Comparison of ENCODE assay signal across 14 mouse cellular contexts in genomic region chr6:71678891-71679290, GRCm38 (mm10). TPM values are rescaled to one million over a fixed set of nuclear protein-coding genes. Genes with fewer than 3 reads are reported as not detected.
A peak's percentile ranks its signal among the peaks of the same experiment; 100 is the strongest.
DNase-seq lines count a peak whose midpoint lies in the region; ATAC-seq and TF ChIP-seq lines count a peak whose summit lies in the region.
"Had no signal": no experiment of that assay in that cellular context is flagged by ENCODE, and none has a peak within 500 bp of the region (broad histone marks: within the 10 kb centered on the region; RNA-seq: fewer than 3 reads in every experiment).

No protein-coding gene starts in this region.

- peak; percentile 50 for TF ChIP-seq CTCF in kidney, postnatal 0 days (IDR thresholded peaks at IDR 0.05; ENCODE audit: low read depth)

- no peak overlapping the region for H3K27ac ChIP-seq in kidney, postnatal 0 days
- H3K27ac ChIP-seq in forebrain, embryonic 14.5 days (ENCODE audit: low read depth, low read length), result no peak overlapping the region
- H3K27ac ChIP-seq in forebrain, embryonic 15.5 days (replicated peaks), result no peak overlapping the region
- H3K27ac ChIP-seq: embryonic facial prominence, embryonic 15.5 days; limb, embryonic 12.5 days had no signal

- ATAC-seq in kidney, postnatal 0 days (replicated peaks; ENCODE audit: low FRiP score, low read depth), result no peak
- ATAC-seq in forebrain, embryonic 14.5 days, result no peak
- ATAC-seq in forebrain, embryonic 15.5 days (replicated peaks), result no peak
- ATAC-seq: activated CD4-positive, CD25-positive, alpha-beta regulatory T cell, adult 4 months; hindbrain, embryonic 16.5 days had no signal

- H3K4me3 ChIP-seq in kidney, postnatal 0 days (replicated peaks; ENCODE audit: low read depth, low read length), result no peak overlapping the region
- H3K4me3 ChIP-seq in forebrain, embryonic 14.5 days (ENCODE audit: low read depth, low read length), result no peak overlapping the region
- no peak overlapping the region for H3K4me3 ChIP-seq in forebrain, embryonic 15.5 days
- H3K4me3 ChIP-seq: embryonic facial prominence, embryonic 15.5 days; limb, embryonic 12.5 days had no signal

- H3K4me1 ChIP-seq in kidney, postnatal 0 days (replicated peaks; ENCODE audit: insufficient read depth, low read length), result no peaks in the 10 kb centered on the region
- H3K4me1 ChIP-seq in forebrain, embryonic 14.5 days (ENCODE audit: control insufficient read depth, insufficient read depth, low read length), result no peaks in the 10 kb centered on the region
- H3K4me1 ChIP-seq in forebrain, embryonic 15.5 days, result no peaks in the 10 kb centered on the region
- H3K4me1 ChIP-seq: embryonic facial prominence, embryonic 15.5 days; limb, embryonic 12.5 days had no signal

- H3K9me3 ChIP-seq in kidney, postnatal 0 days (replicated peaks; ENCODE audit: low read length), result no peaks in the 10 kb centered on the region; the same call in 1 of the 2 replicates
- no peaks in the 10 kb centered on the region for H3K9me3 ChIP-seq in forebrain, embryonic 14.5 days (replicated peaks; ENCODE audit: control insufficient read depth, low read length)
- no peaks in the 10 kb centered on the region for H3K9me3 ChIP-seq in forebrain, embryonic 15.5 days
- H3K9me3 ChIP-seq: embryonic facial prominence, embryonic 15.5 days; limb, embryonic 12.5 days had no signal

- H3K27me3 ChIP-seq in kidney, postnatal 0 days (ENCODE audit: insufficient read depth, low read length), result no peaks in the 10 kb centered on the region
- no peaks in the 10 kb centered on the region for H3K27me3 ChIP-seq in forebrain, embryonic 14.5 days (replicated peaks; ENCODE audit: control insufficient read depth, insufficient read depth, low read length)
- no peaks in the 10 kb centered on the region for H3K27me3 ChIP-seq in forebrain, embryonic 15.5 days
- H3K27me3 ChIP-seq: embryonic facial prominence, embryonic 15.5 days; limb, embryonic 12.5 days had no signal

- no peak overlapping the region for H3K9ac ChIP-seq in kidney, postnatal 0 days (ENCODE audit: low read depth, low read length)
- H3K9ac ChIP-seq in forebrain, embryonic 14.5 days (ENCODE audit: low read length), result no peak overlapping the region
- no peak overlapping the region for H3K9ac ChIP-seq in forebrain, embryonic 15.5 days (replicated peaks)
- H3K9ac ChIP-seq: embryonic facial prominence, embryonic 15.5 days; limb, embryonic 12.5 days had no signal

- no peak overlapping the region for H3K4me2 ChIP-seq in kidney, postnatal 0 days (ENCODE audit: low read length)
- no peak overlapping the region for H3K4me2 ChIP-seq in forebrain, embryonic 14.5 days (ENCODE audit: low read length)
- no peak overlapping the region for H3K4me2 ChIP-seq in forebrain, embryonic 15.5 days (replicated peaks)
- H3K4me2 ChIP-seq: embryonic facial prominence, embryonic 15.5 days; limb, embryonic 12.5 days had no signal

- WGBS in kidney, postnatal 0 days, result 65% methylated on average over 7 of the region's 7 CpGs
- WGBS in forebrain, embryonic 14.5 days, result 69% methylated on average over 7 of the region's 7 CpGs
- WGBS in forebrain, embryonic 15.5 days, result 67% methylated on average over 7 of the region's 7 CpGs

- peak; percentile 5 for DNase-seq in adrenal gland, postnatal 14 days
- no peak for DNase-seq in adrenal gland, postnatal 25 days
- DNase-seq in kidney, postnatal 0 days (ENCODE audit: low spot score), result no peak
- DNase-seq in kidney, postnatal 14 days, result no peak
- peak; percentile 8 for DNase-seq in thymus, postnatal 25 days
- no peak for DNase-seq in thymus, postnatal 10 days (ENCODE audit: low spot score in 2 of 2)
- no peak for DNase-seq in forebrain, embryonic 14.5 days (ENCODE audit: low spot score)
- DNase-seq: thymus, postnatal 36 days had no signal

- no peaks in the 10 kb centered on the region for H3K36me3 ChIP-seq in kidney, postnatal 0 days (ENCODE audit: insufficient read depth, low read length)
- no peaks in the 10 kb centered on the region for H3K36me3 ChIP-seq in forebrain, embryonic 14.5 days (ENCODE audit: control insufficient read depth, insufficient read depth, low read length)
- no peaks in the 10 kb centered on the region for H3K36me3 ChIP-seq in forebrain, embryonic 15.5 days
- H3K36me3 ChIP-seq: embryonic facial prominence, embryonic 15.5 days; limb, embryonic 12.5 days had no signal

RNA-seq across cellular contexts. Expression of gene Reep1, which starts 28.5 kb away (rescaled TPM):
- 8.2 and 11.0 TPM in 2 replicates for total RNA-seq in adrenal gland, postnatal 14 days (2021)
- total RNA-seq in adrenal gland, postnatal 25 days (2021), result 5.6 and 7.6 TPM in 2 replicates
- 5.3 and 5.7 TPM in 2 replicates for polyA plus RNA-seq in kidney, postnatal 0 days (2015; fragmentation: Nextera tagmentation; extraction: Ambion mirVana)
- 167 and 200 TPM in 2 replicates for polyA plus RNA-seq in forebrain, embryonic 14.5 days (2014; fragmentation: Nextera tagmentation; extraction: Ambion mirVana)
- polyA plus RNA-seq in forebrain, embryonic 15.5 days (2015; fragmentation: Nextera tagmentation; extraction: Ambion mirVana), result 182 and 188 TPM in 2 replicates
- total RNA-seq: neutrophil, adult 5-6 weeks had no signal

RNA-seq across cellular contexts. Expression of gene Kdm3a, which starts 46.1 kb away (rescaled TPM):
- 35.1 and 44.3 TPM in 2 replicates for total RNA-seq in adrenal gland, postnatal 14 days (2021)
- 38.3 and 44.2 TPM in 2 replicates for total RNA-seq in adrenal gland, postnatal 25 days (2021)
- polyA plus RNA-seq in kidney, postnatal 0 days (2015; fragmentation: Nextera tagmentation; extraction: Ambion mirVana), result 25.6 and 26.4 TPM in 2 replicates
- 47.4 and 49.5 TPM in 2 replicates for polyA plus RNA-seq in forebrain, embryonic 14.5 days (2014; fragmentation: Nextera tagmentation; extraction: Ambion mirVana)
- 64.0 and 64.7 TPM in 2 replicates for polyA plus RNA-seq in forebrain, embryonic 15.5 days (2015; fragmentation: Nextera tagmentation; extraction: Ambion mirVana)

Comparison
In these comparisons a context has a peak if more than half of its experiments do, and no peak if none do; other contexts are left out.
1. DNase-seq: peak in adrenal gland, postnatal 14 days (single experiment) and thymus, postnatal 25 days (single experiment); none in adrenal gland, postnatal 25 days (single experiment), kidney, postnatal 0 days (single experiment), kidney, postnatal 14 days (single experiment), thymus, postnatal 10 days (0 of 2) and forebrain, embryonic 14.5 days (single experiment).
2. RNA of gene Reep1, which starts 28.5 kb away (polyA plus RNA-seq): 182 to 188 TPM in forebrain, embryonic 15.5 days and 167 to 200 TPM in forebrain, embryonic 14.5 days; 5.3 to 5.7 TPM in kidney, postnatal 0 days; every median in the first group is over 10 times any median in the second.